Mouse (Mus musculus): ENCODE measurements around the gene Bik.

The Bik gene

GRCm38 (mm10) chr15:83584741-83585220 lies 58.1 kb downstream of the Bik start:
- no peak for DNase-seq

- no peak for DNase-seq
These were observed 64.2 kb downstream of the Bik start for GRCm38 (mm10) chr15:83590841-83591240.

- DNase-seq = no peak
These were observed 65.1 kb downstream of the Bik start for GRCm38 (mm10) chr15:83591758-83592157.

GRCm38 (mm10) chr15:83592260-83593188 lies 65.9 kb downstream of the Bik start:
- DNase-seq = no peak

- DNase-seq = no peak
These were observed 66.5 kb downstream of the Bik start for GRCm38 (mm10) chr15:83593189-83593585.

- no peak for DNase-seq
These were observed 67.2 kb downstream of the Bik start for GRCm38 (mm10) chr15:83593702-83594512.

All from B cell, adult 2 months (primary cell).